Mouse (Mus musculus): Measurements from ENCODE around the gene Gm20388. TPM values are rescaled to one million over a fixed set of nuclear protein-coding genes. Genes with fewer than 3 reads are reported as not detected.

The Gm20388 gene
- polyA plus RNA-seq, 1 experiment from 2014 or later = not detected

- Histone ChIP-seq H3K4me3 (ENCODE audit: low read length) (no peak overlapping the region), H3K27ac (ENCODE audit: low read depth, low read length) (no peak overlapping the region), H3K9ac (ENCODE audit: low read depth, low read length) (no peak overlapping the region), H3K4me2 (replicated peaks; ENCODE audit: low read depth, low read length) (no peak overlapping the region), H3K9me3 (ENCODE audit: control insufficient read depth, low read length) (no peaks in the 10 kb centered on the region), H3K4me1 (ENCODE audit: control insufficient read depth, insufficient read depth, low read length) (peaks cover 19% of the 10 kb centered on the region; the same call in 1 of the 2 replicates), H3K27me3 (ENCODE audit: control insufficient read depth, insufficient read depth, low read length) (no peaks in the 10 kb centered on the region), H3K36me3 (ENCODE audit: control insufficient read depth, insufficient read depth, low read length) (no peaks in the 10 kb centered on the region)
- no peak for ATAC-seq (ENCODE audit: low FRiP score, low TSS enrichment)
- WGBS = 80% methylated on average over 13 of the region's 13 CpGs
These were observed 563.2 kb downstream of the Gm20388 start for GRCm38 (mm10) chr8:120473729-120474364.

GRCm38 (mm10) chr8:120474496-120475235 lies 564.0 kb downstream of the Gm20388 start:
- Histone ChIP-seq H3K36me3 (ENCODE audit: control insufficient read depth, insufficient read depth, low read length) (no peaks in the 10 kb centered on the region), H3K4me3 (ENCODE audit: low read length) (no peak overlapping the region), H3K9me3 (ENCODE audit: control insufficient read depth, low read length) (no peaks in the 10 kb centered on the region), H3K9ac (ENCODE audit: low read depth, low read length) (no peak overlapping the region), H3K27me3 (ENCODE audit: control insufficient read depth, insufficient read depth, low read length) (no peaks in the 10 kb centered on the region), H3K4me2 (replicated peaks; ENCODE audit: low read depth, low read length) (no peak overlapping the region), H3K27ac (ENCODE audit: low read depth, low read length) (no peak overlapping the region), H3K4me1 (ENCODE audit: control insufficient read depth, insufficient read depth, low read length) (peaks cover 15% of the 10 kb centered on the region; the same call in 1 of the 2 replicates)
- no peak for ATAC-seq (ENCODE audit: low FRiP score, low TSS enrichment)
- WGBS = 64% methylated on average over 11 of the region's 11 CpGs

GRCm38 (mm10) chr8:120475462-120476201 lies 565.0 kb downstream of the Gm20388 start:
- H3K27ac ChIP-seq (ENCODE audit: low read depth, low read length) = no peak overlapping the region
- ATAC-seq (ENCODE audit: low FRiP score, low TSS enrichment) = no peak

GRCm38 (mm10) chr8:120476711-120477575 lies 566.3 kb downstream of the Gm20388 start:
- 52% methylated on average over 25 of the region's 25 CpGs for WGBS
- Histone ChIP-seq H3K9ac (ENCODE audit: low read depth, low read length) (no peak overlapping the region), H3K4me1 (ENCODE audit: control insufficient read depth, insufficient read depth, low read length) (peaks cover 13% of the 10 kb centered on the region; the same call in 1 of the 2 replicates), H3K4me3 (ENCODE audit: low read length) (no peak overlapping the region), H3K27ac (ENCODE audit: low read depth, low read length) (no peak overlapping the region), H3K36me3 (ENCODE audit: control insufficient read depth, insufficient read depth, low read length) (no peaks in the 10 kb centered on the region), H3K4me2 (replicated peaks; ENCODE audit: low read depth, low read length) (no peak overlapping the region), H3K27me3 (ENCODE audit: control insufficient read depth, insufficient read depth, low read length) (no peaks in the 10 kb centered on the region), H3K9me3 (ENCODE audit: control insufficient read depth, low read length) (no peaks in the 10 kb centered on the region)
- ATAC-seq (ENCODE audit: low FRiP score, low TSS enrichment) = no peak

More at GRCm38 (mm10) chr8:120475462-120476201, 565.0 kb downstream of the Gm20388 start:
- Histone ChIP-seq H3K9ac (ENCODE audit: low read depth, low read length) (no peak overlapping the region), H3K27me3 (ENCODE audit: control insufficient read depth, insufficient read depth, low read length) (no peaks in the 10 kb centered on the region), H3K36me3 (ENCODE audit: control insufficient read depth, insufficient read depth, low read length) (no peaks in the 10 kb centered on the region), H3K4me1 (ENCODE audit: control insufficient read depth, insufficient read depth, low read length) (peaks cover 13% of the 10 kb centered on the region; the same call in 1 of the 2 replicates), H3K4me3 (ENCODE audit: low read length) (no peak overlapping the region), H3K9me3 (ENCODE audit: control insufficient read depth, low read length) (no peaks in the 10 kb centered on the region), H3K4me2 (replicated peaks; ENCODE audit: low read depth, low read length) (no peak overlapping the region)
- 73% methylated on average over 10 of the region's 10 CpGs for WGBS

- peaks cover 10% of the 10 kb centered on the region; the same call in 1 of the 2 replicates for H3K4me1 ChIP-seq (ENCODE audit: control insufficient read depth, insufficient read depth, low read length)
These were observed 568.1 kb downstream of the Gm20388 start for GRCm38 (mm10) chr8:120478754-120479153.

GRCm38 (mm10) chr8:120479691-120480090 lies 569.0 kb downstream of the Gm20388 start:
- H3K4me2 ChIP-seq (replicated peaks; ENCODE audit: low read depth, low read length) = no peak overlapping the region
- H3K27me3 ChIP-seq (ENCODE audit: control insufficient read depth, insufficient read depth, low read length) = no peaks in the 10 kb centered on the region
- no peak for ATAC-seq (ENCODE audit: low FRiP score, low TSS enrichment)
- no peaks in the 10 kb centered on the region for H3K9me3 ChIP-seq (ENCODE audit: control insufficient read depth, low read length)
- H3K4me3 ChIP-seq (ENCODE audit: low read length) = no peak overlapping the region
- WGBS = 84% methylated on average over 4 of the region's 4 CpGs
- H3K36me3 ChIP-seq (ENCODE audit: control insufficient read depth, insufficient read depth, low read length) = no peaks in the 10 kb centered on the region
- H3K9ac ChIP-seq (ENCODE audit: low read depth, low read length) = no peak overlapping the region
- H3K27ac ChIP-seq (ENCODE audit: low read depth, low read length) = no peak overlapping the region
- peaks cover 16% of the 10 kb centered on the region; the same call in 1 of the 2 replicates for H3K4me1 ChIP-seq (ENCODE audit: control insufficient read depth, insufficient read depth, low read length)

More at GRCm38 (mm10) chr8:120478754-120479153, 568.1 kb downstream of the Gm20388 start:
- ATAC-seq (ENCODE audit: low FRiP score, low TSS enrichment) = no peak
- Histone ChIP-seq H3K27me3 (ENCODE audit: control insufficient read depth, insufficient read depth, low read length) (no peaks in the 10 kb centered on the region), H3K36me3 (ENCODE audit: control insufficient read depth, insufficient read depth, low read length) (no peaks in the 10 kb centered on the region), H3K9ac (ENCODE audit: low read depth, low read length) (no peak overlapping the region), H3K9me3 (ENCODE audit: control insufficient read depth, low read length) (no peaks in the 10 kb centered on the region), H3K4me2 (replicated peaks; ENCODE audit: low read depth, low read length) (no peak overlapping the region), H3K27ac (ENCODE audit: low read depth, low read length) (no peak overlapping the region), H3K4me3 (ENCODE audit: low read length) (no peak overlapping the region)
- WGBS = 88% methylated on average over 11 of the region's 11 CpGs

GRCm38 (mm10) chr8:120482015-120482689 lies 571.5 kb downstream of the Gm20388 start:
- no peaks in the 10 kb centered on the region; the same call in 1 of the 2 replicates for H3K27me3 ChIP-seq (ENCODE audit: control insufficient read depth, insufficient read depth, low read length)
- 56% methylated on average over 9 of the region's 9 CpGs for WGBS
- no peak overlapping the region for H3K9ac ChIP-seq (ENCODE audit: low read depth, low read length)
- no peak overlapping the region for H3K27ac ChIP-seq (ENCODE audit: low read depth, low read length)
- H3K36me3 ChIP-seq (ENCODE audit: control insufficient read depth, insufficient read depth, low read length) = no peaks in the 10 kb centered on the region
- no peak overlapping the region for H3K4me2 ChIP-seq (replicated peaks; ENCODE audit: low read depth, low read length)
- no peak for ATAC-seq (ENCODE audit: low FRiP score, low TSS enrichment)
- H3K4me1 ChIP-seq (ENCODE audit: control insufficient read depth, insufficient read depth, low read length) = peaks cover 33% of the 10 kb centered on the region
- no peaks in the 10 kb centered on the region for H3K9me3 ChIP-seq (ENCODE audit: control insufficient read depth, low read length)
- no peak overlapping the region for H3K4me3 ChIP-seq (ENCODE audit: low read length)

- H3K9ac ChIP-seq (ENCODE audit: low read depth, low read length) = no peak overlapping the region
- no peak for ATAC-seq (ENCODE audit: low FRiP score, low TSS enrichment)
- no peak overlapping the region for H3K4me2 ChIP-seq (replicated peaks; ENCODE audit: low read depth, low read length)
- no peak overlapping the region; the same call in 1 of the 2 replicates for H3K27ac ChIP-seq (ENCODE audit: low read depth, low read length)
- H3K4me1 ChIP-seq (ENCODE audit: control insufficient read depth, insufficient read depth, low read length) = peaks cover 34% of the 10 kb centered on the region
- 55% methylated on average over 6 of the region's 6 CpGs for WGBS
- H3K36me3 ChIP-seq (ENCODE audit: control insufficient read depth, insufficient read depth, low read length) = no peaks in the 10 kb centered on the region
- H3K27me3 ChIP-seq (ENCODE audit: control insufficient read depth, insufficient read depth, low read length) = no peaks in the 10 kb centered on the region; the same call in 1 of the 2 replicates
- H3K4me3 ChIP-seq (ENCODE audit: low read length) = no peak overlapping the region
- H3K9me3 ChIP-seq (ENCODE audit: control insufficient read depth, low read length) = no peaks in the 10 kb centered on the region
These were observed 573.8 kb downstream of the Gm20388 start for GRCm38 (mm10) chr8:120484460-120484859.
